Mouse (Mus musculus) midbrain, postnatal 0 days (tissue): ENCODE measurements around the gene Spock1. TPM values are rescaled to one million over a fixed set of nuclear protein-coding genes. Genes with fewer than 3 reads are reported as not detected.
A peak's percentile ranks its signal among the peaks of the same experiment; 100 is the strongest.

Experiments used
- ATAC-seq: fragments of 200-750 bp; cut with Nextera tagmentation; 2 replicates; pipeline ENCODE4 v1.8.0; 2017; ENCODE audit warnings: moderate number of reproducible peaks, mild to moderate bottlenecking, moderate TSS enrichment, moderate library complexity; ENCODE audit not compliant: low FRiP score
- DNase-seq: peaks from one replicate; pipeline ENCODE4 v3.0.0-alpha.2; 2015; ENCODE audit warnings: low spot score
- H3K27ac ChIP-seq: fragments of 300-500 bp; sonication (generic); 2 replicates; pipeline ENCODE4 v1.5.1; 2014; ENCODE audit warnings: low read depth, mild to moderate bottlenecking, low read length, mixed read lengths
- H3K27me3 ChIP-seq: fragments of 300-500 bp; sonication (generic); 2 replicates; pipeline ENCODE4 v1.6.1; 2014; ENCODE audit warnings: low read length, control low read depth, mixed read lengths; ENCODE audit not compliant: insufficient read depth
- H3K36me3 ChIP-seq: fragments of 300-500 bp; sonication (generic); 2 replicates; pipeline ENCODE4 v1.6.1; 2014; ENCODE audit warnings: low read length, control low read depth, mixed read lengths; ENCODE audit not compliant: insufficient read depth
- H3K4me1 ChIP-seq: fragments of 300-500 bp; sonication (generic); 2 replicates; pipeline ENCODE4 v1.6.1; 2014; ENCODE audit warnings: mild to moderate bottlenecking, control low read depth, antibody characterized with exemption, low read length, mixed read lengths; ENCODE audit not compliant: insufficient read depth
- H3K4me2 ChIP-seq: fragments of 300-500 bp; sonication (generic); 2 replicates; pipeline ENCODE4 v1.6.1; 2014; ENCODE audit warnings: low read depth, mild to moderate bottlenecking, low read length, mixed read lengths; ENCODE audit not compliant: poor library complexity, severe bottlenecking
- H3K4me3 ChIP-seq: fragments of 300-500 bp; sonication (generic); 2 replicates; pipeline ENCODE4 v1.5.1; 2014; ENCODE audit warnings: low read depth, mild to moderate bottlenecking, low read length, moderate library complexity
- H3K9ac ChIP-seq: fragments of 300-500 bp; sonication (generic); replicated peaks from 2 replicates; pipeline ENCODE4 v1.6.1; 2014; ENCODE audit warnings: mild to moderate bottlenecking, low read length, moderate library complexity, mixed read lengths; ENCODE audit not compliant: poor library complexity, severe bottlenecking
- H3K9me3 ChIP-seq: fragments of 300-500 bp; sonication (generic); 2 replicates; pipeline ENCODE4 v1.6.1; 2016; ENCODE audit warnings: low read length, control low read depth
- CTCF ChIP-seq: IDR thresholded peaks from 2 replicates; pipeline ENCODE4 v1.5.1; 2016; ENCODE audit warnings: antibody characterized with exemption, mild to moderate bottlenecking
- WGBS: fragments of 180-500 bp; shearing (Covaris S2); extraction: QIAGEN DNeasy Blood & Tissue Kit; methylation state at CpG from one replicate; pipeline ENCODE4 v1.1.7; 2014; 5-methylcytosine and 5-hydroxymethylcytosine counted together
- polyA plus RNA-seq: library from polyadenylated mRNA; unstranded; fragments of >200 nt; fragmentation: Nextera tagmentation; extraction: Ambion mirVana; gene quantifications from 2 replicates; pipeline ENCODE4 v1.2.1, GENCODE M21; 2015
- total RNA-seq: library from RNA; depleted of rRNA; stranded (reverse); fragments of >200 nt; gene quantifications from 2 replicates; pipeline ENCODE4 v1.2.3, GENCODE M21; 2014

Spock1 gene
- total and polyA plus RNA-seq, 2 experiments from 2014 or later = 91.5 to 94.8 TPM

DNA sequence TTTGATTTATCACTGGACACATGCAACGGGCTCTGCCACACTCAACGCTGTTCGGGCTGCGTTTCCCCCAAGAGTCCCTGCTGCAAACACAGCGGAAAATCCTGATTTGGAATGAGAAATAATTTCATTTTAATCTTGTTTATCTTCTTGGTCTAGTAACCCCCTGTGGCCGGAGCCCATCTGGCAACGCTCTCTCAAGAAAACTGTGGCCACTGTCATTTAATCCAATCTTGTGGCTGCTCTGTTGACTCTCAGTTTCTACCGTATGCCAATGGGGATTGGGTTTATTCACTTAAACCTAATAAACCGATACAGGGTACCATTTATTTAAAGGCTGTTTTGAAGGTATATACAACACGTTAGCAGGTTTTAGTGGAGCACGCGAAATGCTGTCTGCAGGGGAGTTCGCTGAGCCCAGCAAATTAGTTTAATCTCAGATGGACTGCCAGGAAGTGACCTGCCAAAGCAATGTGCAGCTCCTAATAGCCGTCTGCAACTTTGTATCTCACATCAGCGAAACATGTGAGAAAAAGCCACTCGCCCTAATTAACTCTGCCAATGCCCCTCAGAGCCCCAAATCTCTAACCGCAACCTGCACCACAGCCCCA, 185.7 kb downstream of the Spock1 start:
- TF ChIP-seq CTCF = no peak
- Histone ChIP-seq H3K36me3 (no peaks in the 10 kb centered on the region), H3K27ac (no peak overlapping the region), H3K27me3 (no peaks in the 10 kb centered on the region), H3K4me2 (no peak overlapping the region), H3K4me1 (no peaks in the 10 kb centered on the region), H3K9ac (no peak overlapping the region), H3K9me3 (no peaks in the 10 kb centered on the region), H3K4me3 (no peak overlapping the region)
- 36% methylated on average over 17 of the region's 17 CpGs for WGBS
- DNase-seq (peak; percentile 61), ATAC-seq (no peak)

DNA sequence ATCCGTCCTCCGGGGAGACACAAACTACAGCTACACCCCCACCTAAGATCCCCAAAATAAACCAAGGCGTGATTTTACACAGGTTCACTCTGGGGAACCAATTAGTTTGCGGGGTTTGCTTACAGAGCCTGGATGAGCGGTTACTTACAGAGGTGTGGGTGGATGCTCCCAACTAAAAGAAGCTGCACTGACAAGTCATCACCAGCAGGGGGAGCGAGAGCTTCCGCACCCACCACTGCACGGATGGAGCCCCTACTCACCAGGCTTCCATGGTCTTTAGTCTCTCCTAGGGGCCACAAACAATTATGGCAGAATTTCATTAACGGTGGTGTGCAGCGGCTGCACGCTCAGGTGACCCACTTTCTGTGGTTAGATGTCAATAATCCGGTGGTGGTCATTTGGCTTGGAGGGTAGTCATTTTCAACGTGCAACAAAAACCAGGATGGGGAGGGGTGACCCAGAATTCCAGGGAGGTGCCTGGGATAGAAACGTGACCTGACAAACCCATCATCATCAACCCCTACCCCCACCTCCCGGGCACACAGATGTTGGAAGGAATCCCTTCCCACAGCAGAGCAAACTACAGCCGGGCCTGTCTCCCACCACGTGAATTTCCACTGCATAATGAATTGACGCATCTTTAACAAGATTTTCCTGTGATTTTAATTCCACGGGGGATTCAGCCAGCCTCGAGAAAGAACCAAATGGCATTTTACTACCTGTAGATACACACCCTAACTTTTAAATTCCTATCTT, 186.4 kb downstream of the Spock1 start:
- 39% methylated on average over 20 of the region's 20 CpGs for WGBS
- TF ChIP-seq CTCF = peak; percentile 77
- no peak overlapping the region for H3K9ac ChIP-seq
- peak; percentile 55 for DNase-seq
- no peak overlapping the region for H3K4me2 ChIP-seq
- H3K9me3 ChIP-seq = no peaks in the 10 kb centered on the region
- no peaks in the 10 kb centered on the region for H3K36me3 ChIP-seq
- H3K27me3 ChIP-seq = no peaks in the 10 kb centered on the region
- H3K4me3 ChIP-seq = no peak overlapping the region
- no peak overlapping the region for H3K27ac ChIP-seq
- H3K4me1 ChIP-seq = no peaks in the 10 kb centered on the region
- no peak for ATAC-seq

GRCm38 (mm10) chr13:57718087-57718486, 190.0 kb downstream of the Spock1 start:
- no peak overlapping the region for H3K4me2 ChIP-seq
- H3K36me3 ChIP-seq = no peaks in the 10 kb centered on the region
- H3K4me3 ChIP-seq = no peak overlapping the region
- 41% methylated on average over 5 of the region's 5 CpGs for WGBS
- H3K9me3 ChIP-seq = no peaks in the 10 kb centered on the region
- H3K9ac ChIP-seq = no peak overlapping the region
- no peak overlapping the region for H3K27ac ChIP-seq
- H3K27me3 ChIP-seq = no peaks in the 10 kb centered on the region
- H3K4me1 ChIP-seq = no peaks in the 10 kb centered on the region
- no peak for ATAC-seq
- no peak for DNase-seq
- TF ChIP-seq CTCF = no peak

DNA sequence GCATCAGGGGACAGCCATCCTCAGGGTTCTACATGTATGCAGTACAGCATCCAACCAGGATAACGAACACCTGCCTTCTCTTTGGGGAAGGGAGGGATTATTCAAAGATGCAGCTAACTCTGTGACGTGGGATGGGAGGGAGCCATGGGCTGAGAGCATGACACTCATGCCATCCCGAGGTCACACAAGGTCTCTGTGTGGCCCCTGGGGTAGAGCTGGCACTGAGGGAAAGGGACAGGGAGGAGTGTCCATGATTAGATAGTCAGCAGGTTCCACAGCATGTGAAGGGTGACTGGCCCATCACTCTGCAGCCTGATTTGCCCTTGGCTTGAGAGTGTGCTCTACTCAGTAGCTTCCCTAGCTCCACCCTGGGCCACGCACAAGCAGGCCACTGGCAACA, 195.2 kb downstream of the Spock1 start:
- WGBS = 83% methylated on average over 4 of the region's 4 CpGs
- no peaks in the 10 kb centered on the region for H3K36me3 ChIP-seq
- H3K9ac ChIP-seq = no peak overlapping the region
- DNase-seq (no peak), ATAC-seq (no peak)
- TF ChIP-seq CTCF = no peak
- H3K4me3 ChIP-seq = no peak overlapping the region
- H3K4me2 ChIP-seq = no peak overlapping the region
- no peak overlapping the region for H3K27ac ChIP-seq
- H3K27me3 ChIP-seq = no peaks in the 10 kb centered on the region
- H3K4me1 ChIP-seq = no peaks in the 10 kb centered on the region
- H3K9me3 ChIP-seq = no peaks in the 10 kb centered on the region

GRCm38 (mm10) chr13:57708425-57708824, 199.7 kb downstream of the Spock1 start:
- Histone ChIP-seq H3K4me3 (no peak overlapping the region), H3K27me3 (no peaks in the 10 kb centered on the region), H3K36me3 (no peaks in the 10 kb centered on the region), H3K9me3 (no peaks in the 10 kb centered on the region), H3K4me2 (no peak overlapping the region), H3K4me1 (no peaks in the 10 kb centered on the region), H3K9ac (no peak overlapping the region), H3K27ac (no peak overlapping the region)
- DNase-seq (no peak), ATAC-seq (no peak)
- TF ChIP-seq CTCF = no peak

- no peak overlapping the region for H3K9ac ChIP-seq
- H3K27ac ChIP-seq = no peak overlapping the region
- H3K27me3 ChIP-seq = no peaks in the 10 kb centered on the region
- no peak overlapping the region for H3K4me3 ChIP-seq
- ATAC-seq (no peak), DNase-seq (no peak)
- 70% methylated on average over 2 of the region's 2 CpGs for WGBS
- H3K4me1 ChIP-seq = no peaks in the 10 kb centered on the region; the same call in 1 of the 2 replicates
- H3K36me3 ChIP-seq = no peaks in the 10 kb centered on the region
- no peaks in the 10 kb centered on the region for H3K9me3 ChIP-seq
- no peak overlapping the region for H3K4me2 ChIP-seq
- TF ChIP-seq CTCF = no peak
Measured at GRCm38 (mm10) chr13:57702966-57703365, 205.2 kb downstream of the Spock1 start.
